Mouse (Mus musculus): ENCODE data around the gene Dmrtc1c1. TPM values are rescaled to one million over a fixed set of nuclear protein-coding genes. Genes with fewer than 3 reads are reported as not detected.
"Not testable (repeated sequence)": the region's sequence is repeated elsewhere in the genome, so short reads cannot be mapped to it uniquely, and the experiment has no call there.

Gene Dmrtc1c1
- not detected in 2 replicates for polyA plus RNA-seq (2015; fragmentation: Nextera tagmentation; extraction: Ambion mirVana)

GRCm38 (mm10) chrX:102802663-102803062, at the start of gene Dmrtc1c1:
Dmrtc1c1 (plus strand) TSS chrX:102802963.
- not testable (repeated sequence) for H3K4me3 ChIP-seq; H3K9me3 ChIP-seq; H3K27ac ChIP-seq; H3K27me3 ChIP-seq; H3K9ac ChIP-seq; H3K4me1 ChIP-seq (replicated peaks); H3K36me3 ChIP-seq; H3K4me2 ChIP-seq; ATAC-seq (ENCODE audit: low FRiP score)
- no CpG with 5 or more reads among the region's 14 CpGs for WGBS

DNA sequence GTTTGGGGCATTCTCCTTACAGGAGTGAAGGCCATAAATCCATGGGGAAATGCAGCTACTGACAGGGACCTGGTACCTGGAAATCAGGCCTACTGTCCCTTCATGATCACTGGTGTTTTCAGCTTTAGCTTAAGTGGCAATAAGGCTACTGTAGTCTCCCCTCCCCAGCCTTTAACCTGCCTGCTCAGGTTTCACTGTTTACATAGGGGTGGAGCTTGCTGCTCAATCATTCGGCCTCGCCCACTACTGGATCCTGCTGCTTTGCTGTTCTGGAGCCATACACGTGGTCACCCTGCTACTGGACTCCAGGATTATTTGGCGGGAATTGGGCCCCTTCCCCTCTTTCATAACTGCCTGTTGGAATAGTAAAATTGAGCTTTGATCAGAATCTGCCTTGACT, 36.9 kb upstream of the Dmrtc1c1 start:
- WGBS: 65% methylated on average over 4 of the region's 4 CpGs
- no peaks in the 10 kb centered on the region for H3K9me3 ChIP-seq

DNA sequence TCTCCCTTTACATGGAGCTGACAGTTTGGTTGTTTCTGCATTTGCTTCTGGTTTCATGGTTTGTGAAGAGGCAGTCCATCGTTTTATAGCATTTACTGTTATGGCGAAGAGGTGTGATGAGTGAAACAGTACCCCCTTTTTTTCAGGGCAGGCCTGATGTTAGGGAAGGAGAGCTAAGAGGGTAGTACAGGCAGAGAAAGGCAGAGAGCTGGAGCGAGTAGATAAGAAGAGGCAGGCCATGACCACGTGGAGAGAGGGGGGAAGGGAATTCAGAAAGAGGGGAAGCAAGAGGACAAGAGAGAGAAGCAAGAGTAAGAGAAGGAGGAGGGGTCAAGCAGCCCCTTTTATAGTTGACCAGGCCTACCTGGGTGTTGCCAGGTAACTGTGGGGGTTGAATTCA, 9.5 kb downstream of the Dmrtc1c1 start:
- H3K4me1 ChIP-seq (replicated peaks): no peaks in the 10 kb centered on the region
- 70% methylated on average over 4 of the region's 4 CpGs for WGBS
- ATAC-seq (ENCODE audit: low FRiP score): no peak
- H3K4me2 ChIP-seq: no peak overlapping the region
- H3K27me3 ChIP-seq: peaks cover 12% of the 10 kb centered on the region; the same call in 1 of the 2 replicates
- no peak overlapping the region for H3K9ac ChIP-seq
- H3K27ac ChIP-seq: no peak overlapping the region
- H3K4me3 ChIP-seq: no peak overlapping the region
- no peaks in the 10 kb centered on the region for H3K9me3 ChIP-seq
- no peaks in the 10 kb centered on the region for H3K36me3 ChIP-seq

More for the DNA sequence above, 36.9 kb upstream of the Dmrtc1c1 start:
- H3K4me2 ChIP-seq: no peak overlapping the region
- no peak overlapping the region for H3K4me3 ChIP-seq
- H3K36me3 ChIP-seq: no peaks in the 10 kb centered on the region
- H3K27me3 ChIP-seq: no peaks in the 10 kb centered on the region; the same call in 1 of the 2 replicates
- no peak overlapping the region for H3K27ac ChIP-seq
- no peaks in the 10 kb centered on the region for H3K4me1 ChIP-seq (replicated peaks)
- no peak overlapping the region for H3K9ac ChIP-seq
- no peak for ATAC-seq (ENCODE audit: low FRiP score)

DNA sequence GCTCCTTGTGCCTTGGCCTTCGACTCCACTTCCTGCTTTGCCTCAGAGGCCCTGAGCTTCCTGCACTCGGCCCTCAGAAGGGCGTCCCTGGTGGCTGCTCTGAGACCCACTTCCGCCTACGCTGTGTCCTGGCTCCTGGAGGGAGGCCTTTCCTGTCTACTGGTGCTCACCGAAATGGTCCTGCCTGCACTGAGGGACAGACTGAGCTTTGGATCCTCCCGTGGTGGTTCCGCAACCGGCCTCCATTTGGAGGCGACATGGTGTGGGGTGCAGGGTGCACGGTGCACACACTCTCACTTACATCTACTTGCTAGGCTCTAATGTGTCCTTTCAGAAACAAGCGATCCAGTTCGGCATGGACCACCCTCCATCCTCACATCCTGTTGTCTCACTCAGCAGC, 51.8 kb downstream of the Dmrtc1c1 start, which contains the start of gene Dmrtc1c2:
Dmrtc1c2 (minus strand) TSS at position 101 of the 400 bp plus-strand sequence.
- not testable (repeated sequence) for H3K27ac ChIP-seq; H3K4me1 ChIP-seq (replicated peaks); H3K9ac ChIP-seq; H3K4me2 ChIP-seq; H3K9me3 ChIP-seq; H3K4me3 ChIP-seq; ATAC-seq (ENCODE audit: low FRiP score); H3K36me3 ChIP-seq; H3K27me3 ChIP-seq
- 80% methylated on average over 2 of the region's 13 CpGs for WGBS

Other genes with a start within 250 kb of the Dmrtc1c1 start
- gene Phka1, start 158.7 kb upstream of the Dmrtc1c1 start, polyA plus RNA-seq (2015; fragmentation: Nextera tagmentation; extraction: Ambion mirVana): 6.8 and 6.9 TPM in 2 replicates
- not detected in 2 replicates for gene Gm3880, start 116.0 kb upstream of the Dmrtc1c1 start, polyA plus RNA-seq (2015; fragmentation: Nextera tagmentation; extraction: Ambion mirVana)
- gene Gm9112, start 95.3 kb upstream of the Dmrtc1c1 start, polyA plus RNA-seq (2015; fragmentation: Nextera tagmentation; extraction: Ambion mirVana): not detected in 2 replicates
- not detected in 2 replicates for gene Dmrtc1b, start 95.1 kb upstream of the Dmrtc1c1 start, polyA plus RNA-seq (2015; fragmentation: Nextera tagmentation; extraction: Ambion mirVana)
- not detected in 2 replicates for gene Dmrtc1c2, start 51.7 kb downstream of the Dmrtc1c1 start, polyA plus RNA-seq (2015; fragmentation: Nextera tagmentation; extraction: Ambion mirVana)
- not detected in 2 replicates for gene 1700031F05Rik, start 65.0 kb downstream of the Dmrtc1c1 start, polyA plus RNA-seq (2015; fragmentation: Nextera tagmentation; extraction: Ambion mirVana)
- gene Dmrtc1a, start 105.7 kb downstream of the Dmrtc1c1 start, polyA plus RNA-seq (2015; fragmentation: Nextera tagmentation; extraction: Ambion mirVana): 1.7 and 1.8 TPM in 2 replicates
- gene 1700011M02Rik, start 105.9 kb downstream of the Dmrtc1c1 start, polyA plus RNA-seq (2015; fragmentation: Nextera tagmentation; extraction: Ambion mirVana): not detected in 2 replicates
- gene 1700018G05Rik, start 125.4 kb downstream of the Dmrtc1c1 start, polyA plus RNA-seq (2015; fragmentation: Nextera tagmentation; extraction: Ambion mirVana): not detected in 2 replicates